Mouse (Mus musculus): ENCODE results near the gene Omg. TPM values are rescaled to one million over a fixed set of nuclear protein-coding genes. Genes with fewer than 3 reads are reported as not detected.

Omg gene
- polyA plus RNA-seq, 1 experiment from 2014 or later: not detected

DNA sequence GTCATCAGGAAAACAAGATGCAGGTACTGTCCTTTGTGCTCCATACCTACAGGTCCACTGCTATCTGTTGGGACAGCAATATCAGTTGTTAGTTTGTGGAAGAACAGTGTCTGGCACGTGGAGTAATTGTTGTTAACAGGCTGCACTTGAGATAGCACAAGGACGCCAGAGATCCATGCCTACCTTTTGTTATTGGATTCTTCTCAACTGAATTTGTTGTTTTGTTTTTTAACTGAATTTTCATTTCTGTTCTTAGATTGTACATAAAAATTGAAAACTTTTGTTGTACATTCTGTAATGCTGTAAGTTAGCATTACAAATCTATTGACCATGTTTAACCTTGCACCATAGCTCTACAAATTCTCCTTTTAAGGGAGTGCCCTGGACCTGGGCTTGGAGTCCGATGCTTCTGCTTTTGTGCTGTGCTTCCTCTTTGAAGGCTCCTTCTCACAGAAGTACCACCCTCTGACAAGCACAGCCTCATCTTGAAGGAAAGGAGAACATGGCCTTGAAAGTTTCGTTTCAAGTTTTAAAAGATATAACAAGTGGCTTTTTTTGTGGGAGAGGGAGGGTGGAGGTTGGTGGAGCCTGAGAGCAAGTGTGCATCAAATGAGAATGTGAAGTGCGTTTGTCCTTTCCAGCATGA is 24.0 kb upstream of the Omg start:
- Histone ChIP-seq H3K4me1 (replicated peaks) (peaks cover 50% of the 10 kb centered on the region), H3K9me3 (replicated peaks) (no peaks in the 10 kb centered on the region), H3K36me3 (no peaks in the 10 kb centered on the region), H3K27me3 (no peaks in the 10 kb centered on the region), H3K4me2 (peak overlapping the region; percentile 19; the same call in 1 of the 2 replicates), H3K4me3 (replicated peaks) (no peak overlapping the region), H3K27ac (peak overlapping the region; percentile 71), H3K9ac (0 out of 2 replicates have a peak overlapping the region, but pooled peaks have one; percentile 0)
- no peak for DNase-seq
- no peak for ATAC-seq (ENCODE audit: low read depth)
- 32% methylated on average over 5 of the region's 5 CpGs for WGBS (ENCODE audit: insufficient replicate concordance)

DNA sequence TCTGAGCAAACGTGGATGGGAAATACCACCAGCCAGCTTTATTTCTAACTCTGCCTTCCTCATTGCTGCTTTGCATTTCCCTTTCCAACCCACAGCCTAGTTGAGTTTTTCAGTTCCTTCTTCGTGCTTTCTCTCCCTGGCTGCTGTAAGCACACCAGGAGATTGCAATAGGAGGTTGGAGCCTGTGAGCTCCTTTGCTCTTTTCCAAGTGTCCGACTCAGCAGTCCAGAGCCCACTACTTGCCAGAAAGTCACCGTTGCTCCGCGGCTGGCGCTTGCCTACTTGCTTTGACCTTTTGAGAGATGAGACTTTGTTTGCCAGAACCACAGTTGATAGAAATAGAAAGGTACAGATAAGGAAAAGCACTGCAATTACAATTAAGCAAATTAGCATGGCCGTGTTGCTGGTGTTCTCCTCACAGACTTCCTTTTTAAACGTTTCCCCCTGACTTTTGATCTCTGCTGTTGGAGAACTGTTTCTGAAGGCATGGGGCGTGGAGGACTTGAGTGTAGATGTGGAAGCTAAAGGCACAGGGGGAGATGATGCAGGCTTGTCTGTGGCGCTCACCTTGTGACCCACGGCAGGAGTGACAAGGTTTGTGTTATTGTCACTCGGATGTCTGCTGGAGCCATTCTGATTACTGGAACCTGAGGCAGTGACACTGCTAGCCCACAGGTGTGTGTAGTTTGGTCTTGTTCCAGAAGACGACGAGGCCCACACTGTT is 23.3 kb upstream of the Omg start:
- Histone ChIP-seq H3K27ac (peak overlapping the region; percentile 71), H3K9me3 (replicated peaks) (no peaks in the 10 kb centered on the region), H3K4me2 (peak overlapping the region; percentile 19; the same call in 1 of the 2 replicates), H3K36me3 (no peaks in the 10 kb centered on the region), H3K4me3 (replicated peaks) (no peak overlapping the region), H3K4me1 (replicated peaks) (peaks cover 50% of the 10 kb centered on the region), H3K27me3 (no peaks in the 10 kb centered on the region), H3K9ac (peak overlapping the region; percentile 13; the same call in 1 of the 2 replicates)
- 43% methylated on average over 15 of the region's 15 CpGs for WGBS (ENCODE audit: insufficient replicate concordance)
- no peak for ATAC-seq (ENCODE audit: low read depth)
- DNase-seq: no peak

DNA sequence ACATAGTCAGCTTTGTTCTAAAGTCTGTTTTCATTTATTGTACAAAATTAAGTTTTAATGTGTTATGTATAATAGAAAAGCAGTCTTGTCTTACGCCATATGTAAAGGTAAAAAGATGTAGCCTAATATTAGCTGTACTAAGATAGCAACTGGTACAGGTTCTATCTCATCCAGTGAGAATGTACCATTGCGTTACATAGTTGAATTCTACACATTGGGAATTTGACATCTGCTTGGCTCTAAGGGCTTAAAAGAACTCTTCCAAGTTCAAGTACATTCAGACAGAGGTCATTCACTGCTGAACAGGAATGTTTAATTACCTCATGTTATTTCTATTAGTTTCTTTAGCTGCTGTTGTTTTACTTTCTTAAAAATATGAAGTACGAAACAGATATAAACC is 22.7 kb upstream of the Omg start:
- Histone ChIP-seq H3K9ac (no peak overlapping the region), H3K4me2 (no peak overlapping the region), H3K4me1 (replicated peaks) (peaks cover 53% of the 10 kb centered on the region), H3K36me3 (no peaks in the 10 kb centered on the region), H3K27me3 (no peaks in the 10 kb centered on the region), H3K4me3 (replicated peaks) (no peak overlapping the region), H3K27ac (no peak overlapping the region; the same call in 1 of the 2 replicates), H3K9me3 (replicated peaks) (no peaks in the 10 kb centered on the region)
- DNase-seq: no peak
- WGBS (ENCODE audit: insufficient replicate concordance): 81% methylated on average over 3 of the region's 3 CpGs
- ATAC-seq (ENCODE audit: low read depth): no peak

DNA sequence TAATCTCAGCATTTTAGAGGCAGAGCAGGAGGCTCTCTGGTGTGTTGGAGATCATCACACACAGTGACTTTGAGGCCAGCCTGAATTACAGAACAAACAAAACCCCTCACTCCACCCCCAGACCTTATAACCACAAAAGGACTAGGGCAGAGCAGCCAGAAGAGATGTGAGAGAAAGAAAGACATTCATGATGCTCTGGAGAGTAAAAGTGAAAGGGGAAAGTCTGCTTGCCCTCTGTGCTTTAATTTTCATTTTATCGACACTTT is 20.4 kb upstream of the Omg start:
- H3K4me3 ChIP-seq (replicated peaks): no peak overlapping the region
- no peak for ATAC-seq (ENCODE audit: low read depth)

DNA sequence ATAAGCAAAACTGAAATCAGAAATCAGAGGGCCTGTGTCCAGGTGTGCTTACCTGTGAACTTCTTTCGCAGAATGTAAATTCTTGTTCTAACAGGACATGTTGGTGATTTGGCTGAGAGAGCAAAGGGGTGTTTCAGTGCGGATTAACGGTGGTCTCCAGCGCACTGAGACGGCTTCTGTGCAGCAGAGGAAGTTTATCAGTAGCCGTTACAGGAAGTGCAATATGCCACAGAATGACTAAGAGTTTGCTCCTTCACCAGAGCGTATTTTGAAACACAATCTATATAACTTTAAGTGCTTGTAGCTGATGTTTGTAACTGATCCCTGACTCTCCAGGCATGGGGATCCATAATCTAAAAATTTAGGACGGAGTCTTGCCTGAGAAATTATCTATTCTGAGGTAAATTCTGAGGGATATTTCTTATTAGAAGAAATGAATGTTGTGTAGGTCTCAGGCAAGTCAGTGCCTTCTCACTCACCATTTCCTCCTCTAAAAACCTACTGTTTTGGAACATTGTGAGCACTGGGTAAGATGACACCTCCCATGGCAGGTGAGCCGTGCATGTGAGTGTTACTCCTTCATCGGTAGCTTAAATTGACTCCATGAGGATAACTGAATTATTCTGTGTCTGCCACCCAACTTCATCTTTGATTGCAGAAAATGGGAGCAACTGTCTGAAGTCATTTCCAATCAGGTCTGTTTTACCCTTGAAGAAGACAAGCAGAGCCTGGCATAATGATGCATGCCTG is 19.9 kb upstream of the Omg start, which contains the start of gene Evi2b:
TSS of gene Evi2b (minus strand) at position 203 of the 750 bp plus-strand sequence.
- Histone ChIP-seq H3K27me3 (no peaks in the 10 kb centered on the region), H3K4me3 (replicated peaks) (peak within 1 kb of the TSS; percentile 42), H3K36me3 (no peaks in the 10 kb centered on the region), H3K9ac (0 out of 2 replicates have a peak within 1 kb of the TSS, but pooled peaks have one; percentile 3), H3K27ac (peak within 1 kb of the TSS; percentile 59; the same call in 1 of the 2 replicates), H3K4me1 (replicated peaks) (peaks cover 47% of the 10 kb centered on the region), H3K9me3 (replicated peaks) (no peaks in the 10 kb centered on the region), H3K4me2 (peak within 1 kb of the TSS; percentile 41)
- no peak for DNase-seq
- WGBS (ENCODE audit: insufficient replicate concordance): 18% methylated on average over 10 of the region's 10 CpGs
- no peak for ATAC-seq (ENCODE audit: low read depth)

More for the DNA sequence above, 20.4 kb upstream of the Omg start:
- peaks cover 47% of the 10 kb centered on the region for H3K4me1 ChIP-seq (replicated peaks)
- DNase-seq: no peak
- H3K27me3 ChIP-seq: no peaks in the 10 kb centered on the region
- no peaks in the 10 kb centered on the region for H3K36me3 ChIP-seq
- H3K27ac ChIP-seq: peak overlapping the region; percentile 59; the same call in 1 of the 2 replicates
- 61% methylated on average over 1 of the region's 1 CpGs for WGBS (ENCODE audit: insufficient replicate concordance)
- H3K4me2 ChIP-seq: peak overlapping the region; percentile 41
- no peaks in the 10 kb centered on the region for H3K9me3 ChIP-seq (replicated peaks)
- H3K9ac ChIP-seq: 0 out of 2 replicates have a peak overlapping the region, but pooled peaks have one; percentile 3

DNA sequence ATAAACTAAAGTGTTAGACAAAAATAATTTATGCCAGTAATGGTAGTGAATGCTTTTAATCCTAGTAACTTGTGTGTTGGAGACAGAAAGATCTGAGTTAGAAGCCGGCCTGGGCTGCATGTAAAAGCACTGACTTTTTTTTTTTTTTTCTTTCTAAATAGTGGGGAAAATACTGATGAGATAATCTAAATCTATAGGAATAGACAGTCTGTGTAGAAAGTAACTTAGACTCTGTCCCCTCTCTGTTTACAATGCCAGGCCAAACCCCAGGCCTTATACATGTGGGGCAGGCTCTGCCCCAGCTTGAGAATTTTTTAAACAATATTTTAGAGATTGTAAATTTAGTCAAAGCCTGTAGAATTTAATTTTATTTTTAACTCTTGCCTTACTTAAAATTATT is 19.1 kb upstream of the Omg start:
- DNase-seq (no peak), ATAC-seq (ENCODE audit: low read depth) (no peak)
- no peaks in the 10 kb centered on the region for H3K27me3 ChIP-seq
- peaks cover 43% of the 10 kb centered on the region for H3K4me1 ChIP-seq (replicated peaks)
- WGBS (ENCODE audit: insufficient replicate concordance): 11% methylated on average over 1 of the region's 1 CpGs
- no peaks in the 10 kb centered on the region for H3K36me3 ChIP-seq
- no peak overlapping the region for H3K9ac ChIP-seq
- peak overlapping the region; percentile 21; the same call in 1 of the 2 replicates for H3K4me2 ChIP-seq
- no peak overlapping the region for H3K27ac ChIP-seq
- no peaks in the 10 kb centered on the region for H3K9me3 ChIP-seq (replicated peaks)
- peak overlapping the region; percentile 28 for H3K4me3 ChIP-seq (replicated peaks)

DNA sequence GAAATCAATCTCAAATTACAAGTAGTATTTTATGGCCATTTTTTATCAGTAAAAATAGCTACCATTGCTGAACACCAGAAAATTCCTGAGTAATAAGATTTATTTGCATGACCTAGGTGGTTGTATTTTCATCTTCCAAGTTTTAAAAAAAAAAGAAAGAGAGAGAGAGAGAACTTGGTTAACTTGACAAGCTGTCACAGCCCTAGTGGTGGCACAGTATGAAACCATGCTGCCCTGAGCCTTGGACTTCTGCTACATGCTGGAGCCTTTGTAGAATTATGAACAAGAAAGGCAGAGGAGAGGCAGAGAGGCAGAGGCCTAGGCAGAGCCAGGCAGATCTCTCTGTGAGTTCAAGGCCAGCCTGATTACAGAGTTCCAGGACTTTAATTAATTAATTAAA is 18.0 kb upstream of the Omg start:
- H3K4me1 ChIP-seq (replicated peaks): peaks cover 34% of the 10 kb centered on the region
- H3K36me3 ChIP-seq: no peaks in the 10 kb centered on the region
- H3K27me3 ChIP-seq: no peaks in the 10 kb centered on the region
- no peak for ATAC-seq (ENCODE audit: low read depth)
- H3K9ac ChIP-seq: no peak overlapping the region
- H3K4me3 ChIP-seq (replicated peaks): no peak overlapping the region
- H3K9me3 ChIP-seq (replicated peaks): no peaks in the 10 kb centered on the region
- DNase-seq: no peak
- H3K4me2 ChIP-seq: peak overlapping the region; percentile 21; the same call in 1 of the 2 replicates
- no peak overlapping the region for H3K27ac ChIP-seq

DNA sequence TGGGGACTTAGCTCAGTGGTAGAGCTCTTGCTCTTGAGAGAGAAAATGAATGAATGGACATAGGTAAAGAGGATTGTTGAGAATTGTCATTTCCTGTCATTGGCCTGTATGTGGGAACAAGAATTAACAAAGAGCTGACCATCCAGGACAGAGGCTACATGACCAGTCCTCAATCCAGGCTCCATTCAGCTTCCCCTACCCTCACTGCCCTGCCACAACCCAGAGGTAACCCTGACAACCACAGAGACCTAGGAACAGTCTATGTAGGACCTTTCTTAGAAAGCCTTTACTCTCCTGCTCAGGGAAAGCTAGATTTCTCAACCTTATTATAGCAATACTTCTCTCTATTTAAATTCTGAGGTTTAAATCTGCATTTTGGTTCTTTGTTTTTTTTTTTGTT is 16.9 kb upstream of the Omg start:
- no peak overlapping the region for H3K4me3 ChIP-seq (replicated peaks)
- DNase-seq (no peak), ATAC-seq (ENCODE audit: low read depth) (no peak)
- no peaks in the 10 kb centered on the region for H3K9me3 ChIP-seq (replicated peaks)
- H3K9ac ChIP-seq: no peak overlapping the region
- H3K4me1 ChIP-seq (replicated peaks): peaks cover 27% of the 10 kb centered on the region
- H3K27me3 ChIP-seq: no peaks in the 10 kb centered on the region
- no peak overlapping the region for H3K27ac ChIP-seq
- H3K4me2 ChIP-seq: peak overlapping the region; percentile 18
- peaks cover 2% of the 10 kb centered on the region; the same call in 1 of the 2 replicates for H3K36me3 ChIP-seq

DNA sequence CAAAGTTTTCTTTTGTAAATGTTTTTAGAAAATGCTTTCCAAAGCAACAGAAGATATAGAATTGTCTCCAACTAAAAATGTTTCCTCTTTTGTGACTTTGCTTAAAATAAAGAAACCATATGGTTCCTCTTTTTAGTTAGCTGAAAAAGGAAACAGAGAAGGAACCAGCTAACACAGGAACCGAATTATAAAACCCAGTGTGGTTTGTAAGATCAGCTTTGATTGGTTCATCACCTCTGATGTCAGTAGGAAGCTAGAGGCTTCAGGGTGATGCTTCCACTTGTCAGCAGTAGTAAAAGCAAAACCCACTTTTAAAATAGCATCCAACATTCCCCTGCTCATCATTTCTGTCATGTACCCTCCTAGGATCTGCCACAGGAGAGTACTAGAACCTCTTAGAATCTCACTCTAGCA is 16.0 kb upstream of the Omg start:
- peaks cover 31% of the 10 kb centered on the region for H3K4me1 ChIP-seq (replicated peaks)
- no peak overlapping the region for H3K4me2 ChIP-seq
- no peaks in the 10 kb centered on the region for H3K27me3 ChIP-seq
- H3K36me3 ChIP-seq: peaks cover 10% of the 10 kb centered on the region
- no peak overlapping the region for H3K27ac ChIP-seq
- no peak overlapping the region for H3K4me3 ChIP-seq (replicated peaks)
- ATAC-seq (ENCODE audit: low read depth) (no peak), DNase-seq (no peak)
- no peak overlapping the region for H3K9ac ChIP-seq
- H3K9me3 ChIP-seq (replicated peaks): no peaks in the 10 kb centered on the region
- WGBS (ENCODE audit: insufficient replicate concordance): 12% methylated on average over 1 of the region's 1 CpGs

DNA sequence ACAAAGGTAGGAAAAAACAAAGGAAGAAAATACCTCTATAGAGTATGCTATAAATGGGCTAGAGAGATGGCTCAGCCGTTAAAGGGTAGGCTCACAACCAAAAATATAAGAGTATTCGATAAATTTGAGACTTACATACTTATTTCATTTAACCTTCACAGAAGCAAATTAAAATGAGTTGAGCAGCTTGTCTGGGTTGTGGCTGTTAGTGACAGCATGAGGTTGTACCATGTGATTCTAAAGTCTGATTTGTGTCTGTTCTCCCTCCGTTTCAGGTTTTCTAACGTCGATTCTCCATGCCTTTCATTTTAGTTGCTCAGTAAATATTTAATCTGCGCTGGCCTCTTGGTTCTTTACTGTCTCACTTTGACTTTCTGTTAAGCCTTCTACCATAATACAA is 15.4 kb upstream of the Omg start:
- Histone ChIP-seq H3K36me3 (peaks cover 10% of the 10 kb centered on the region), H3K4me2 (peak overlapping the region; percentile 12; the same call in 1 of the 2 replicates), H3K4me1 (replicated peaks) (peaks cover 30% of the 10 kb centered on the region), H3K9me3 (replicated peaks) (no peaks in the 10 kb centered on the region), H3K27me3 (no peaks in the 10 kb centered on the region), H3K4me3 (replicated peaks) (no peak overlapping the region), H3K9ac (no peak overlapping the region), H3K27ac (no peak overlapping the region)
- ATAC-seq (ENCODE audit: low read depth): no peak
- 54% methylated on average over 6 of the region's 6 CpGs for WGBS (ENCODE audit: insufficient replicate concordance)
- DNase-seq: no peak

DNA sequence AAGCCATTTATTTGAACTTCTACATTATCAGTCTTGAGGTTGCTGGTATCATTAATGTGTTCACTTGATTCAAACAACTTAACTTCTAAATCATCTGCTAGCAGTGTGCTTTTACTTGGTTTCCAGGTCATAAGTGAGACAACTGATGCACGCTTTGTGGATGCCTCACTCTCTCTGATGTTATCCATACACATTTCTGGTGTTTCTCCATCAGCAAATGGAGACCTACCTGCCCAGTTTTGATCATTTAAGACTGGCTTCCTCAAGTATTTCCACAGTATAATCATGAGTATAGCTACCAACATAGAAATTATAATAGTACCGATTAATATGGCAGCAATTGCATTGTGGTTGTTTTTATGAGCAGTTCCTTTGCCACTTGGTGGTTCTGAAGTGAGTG is 11.9 kb upstream of the Omg start:
- Histone ChIP-seq H3K4me2 (no peak overlapping the region), H3K27me3 (no peaks in the 10 kb centered on the region), H3K27ac (no peak overlapping the region), H3K4me1 (replicated peaks) (peaks cover 17% of the 10 kb centered on the region), H3K4me3 (replicated peaks) (no peak overlapping the region), H3K36me3 (peaks cover 10% of the 10 kb centered on the region), H3K9ac (no peak overlapping the region), H3K9me3 (replicated peaks) (no peaks in the 10 kb centered on the region)
- WGBS (ENCODE audit: insufficient replicate concordance): 80% methylated on average over 2 of the region's 2 CpGs
- DNase-seq: no peak
- no peak for ATAC-seq (ENCODE audit: low read depth)

All from liver, embryonic 13.5 days (tissue).